Mouse (Mus musculus): ENCODE measurements around the gene Melk. TPM values are rescaled to one million over a fixed set of nuclear protein-coding genes. Genes with fewer than 3 reads are reported as not detected.

The Melk gene
- total RNA-seq, 2 experiments from 2014 or later: 5.0 to 9.0 TPM

GRCm38 (mm10) chr4:44322124-44322523, 21.4 kb downstream of the Melk start:
- no peak for ATAC-seq (replicated peaks; ENCODE audit: low FRiP score, poor library complexity, severe bottlenecking)

- ATAC-seq (replicated peaks; ENCODE audit: low FRiP score, poor library complexity, severe bottlenecking): no peak
These were observed 24.8 kb downstream of the Melk start for GRCm38 (mm10) chr4:44325453-44325852.

- no peak for ATAC-seq (replicated peaks; ENCODE audit: low FRiP score, poor library complexity, severe bottlenecking)
These were observed 26.0 kb downstream of the Melk start for GRCm38 (mm10) chr4:44326721-44327120.

DNA sequence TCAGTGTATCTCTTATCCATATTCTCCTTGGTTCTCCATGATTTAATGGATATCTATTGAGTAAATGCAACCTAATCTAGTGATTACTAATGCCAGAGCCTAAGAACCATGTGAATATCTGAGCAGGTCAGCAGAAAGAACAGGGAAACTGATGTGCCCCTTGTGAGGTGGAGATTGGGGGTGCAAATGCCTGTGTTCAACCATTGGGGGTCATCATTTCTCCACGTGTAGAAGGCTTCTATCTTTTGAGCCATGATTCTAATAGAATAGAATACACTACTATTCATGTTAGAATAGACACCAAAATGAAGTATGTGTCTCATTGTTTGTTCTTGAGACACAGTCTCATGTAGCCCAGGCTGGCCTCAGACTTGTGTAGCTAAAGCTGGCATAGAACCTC, 27.3 kb downstream of the Melk start:
- no peak for ATAC-seq (replicated peaks; ENCODE audit: low FRiP score, poor library complexity, severe bottlenecking)

GRCm38 (mm10) chr4:44335006-44335405, 34.3 kb downstream of the Melk start:
- no peak for ATAC-seq (replicated peaks; ENCODE audit: low FRiP score, poor library complexity, severe bottlenecking)

DNA sequence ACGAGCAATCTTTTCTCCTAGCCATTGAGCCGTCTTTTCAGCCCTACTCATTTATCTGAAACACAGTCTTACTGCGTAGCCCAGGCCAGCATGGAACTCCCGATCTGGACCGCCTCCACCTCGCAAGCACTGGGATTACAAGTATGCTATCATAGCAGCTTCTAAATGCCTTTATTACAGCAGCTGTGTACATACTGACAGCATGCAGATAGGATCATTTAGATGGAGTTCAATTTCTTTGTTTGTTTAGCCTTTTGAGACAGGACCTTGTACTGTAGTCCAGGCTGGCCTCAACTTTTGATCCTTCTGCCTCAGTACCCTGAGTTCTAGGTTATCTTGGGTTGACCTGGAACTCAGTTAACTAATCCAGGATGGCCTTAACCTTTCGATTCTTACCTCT, 61.0 kb downstream of the Melk start:
- ATAC-seq (replicated peaks; ENCODE audit: low FRiP score, poor library complexity, severe bottlenecking): no peak

DNA sequence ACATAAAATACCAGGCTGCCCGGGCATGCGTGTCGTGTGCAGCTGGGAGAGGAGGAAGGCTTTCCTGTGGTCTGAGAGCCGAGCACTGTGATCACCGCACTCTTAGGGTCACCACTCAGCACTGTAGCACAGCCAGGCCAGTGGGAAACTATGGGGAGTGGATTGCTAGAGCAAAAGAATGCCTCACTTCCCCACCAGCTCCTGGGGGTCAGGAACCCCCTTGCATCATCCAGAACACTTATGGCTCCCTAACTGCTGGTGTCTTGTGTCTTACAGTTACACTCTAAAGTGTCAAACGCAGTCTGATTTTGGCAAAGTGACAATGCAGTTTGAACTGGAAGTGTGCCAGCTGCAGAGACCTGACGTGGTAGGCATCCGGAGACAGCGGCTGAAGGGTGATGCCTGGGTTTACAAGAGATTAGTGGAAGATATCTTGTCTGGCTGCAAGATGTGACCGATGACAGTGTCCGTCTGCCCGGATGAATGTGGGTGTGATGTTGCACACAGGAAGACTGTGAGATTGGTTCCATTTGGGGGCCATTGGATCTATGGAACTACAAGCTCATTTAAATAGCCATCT, 62.8 kb downstream of the Melk start:
- no peak for ATAC-seq (replicated peaks; ENCODE audit: low FRiP score, poor library complexity, severe bottlenecking)

GRCm38 (mm10) chr4:44392231-44393216, 91.8 kb downstream of the Melk start:
- ATAC-seq (replicated peaks; ENCODE audit: low FRiP score, poor library complexity, severe bottlenecking): no peak

DNA sequence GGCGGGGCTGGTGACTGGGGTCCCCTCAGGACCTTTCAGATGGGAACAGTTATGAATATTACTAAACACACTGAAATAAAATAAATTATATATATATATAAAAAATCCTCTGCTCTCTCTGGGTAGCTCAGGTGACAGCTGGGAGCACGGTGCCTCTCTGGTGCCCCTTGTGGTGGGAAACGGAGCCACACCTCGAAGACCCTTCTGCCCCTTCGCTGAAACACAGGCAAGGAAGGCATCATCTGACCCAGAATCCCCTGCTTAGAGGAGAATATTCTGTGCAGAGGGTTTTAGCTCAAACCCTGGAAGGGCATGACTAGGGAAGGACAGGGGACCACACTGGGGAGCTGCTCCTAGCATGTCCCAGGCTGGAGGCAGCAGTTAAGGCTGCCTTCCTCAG, 101.9 kb downstream of the Melk start:
- ATAC-seq (replicated peaks; ENCODE audit: low FRiP score, poor library complexity, severe bottlenecking): no peak

DNA sequence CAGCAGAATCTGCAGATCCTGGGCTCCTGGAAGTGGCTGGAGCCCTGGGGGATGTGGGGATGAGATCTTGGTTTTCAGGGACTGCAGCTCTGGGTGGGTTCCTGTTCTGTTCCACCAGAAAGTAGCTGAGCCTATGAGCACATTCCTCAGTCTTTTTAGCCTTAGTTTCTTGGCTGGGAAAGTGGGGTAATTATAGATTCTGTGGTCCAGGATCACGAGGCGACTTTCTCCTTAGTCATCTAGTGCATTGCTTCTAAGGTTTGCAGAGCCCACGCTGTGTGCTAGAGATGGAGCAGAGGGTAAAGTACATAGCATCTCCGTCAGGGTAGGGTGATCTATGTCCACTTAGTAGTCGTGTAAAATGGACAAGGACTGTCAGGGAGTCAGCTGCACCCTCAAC, 103.8 kb downstream of the Melk start:
- ATAC-seq (replicated peaks; ENCODE audit: low FRiP score, poor library complexity, severe bottlenecking): no peak

Other genes starting within 250 kb of the Melk start
- 0.77 and 9.4 TPM in 2 replicates for gene Gne, start 216.7 kb upstream of the Melk start, total RNA-seq (2015; ENCODE audit: low replicate concordance)
- gene Gne, start 216.7 kb upstream of the Melk start, total RNA-seq (2017; ENCODE audit: low replicate concordance): 6.6 and 8.6 TPM in 2 replicates
- gene Rnf38, start 67.1 kb upstream of the Melk start, total RNA-seq (2015; ENCODE audit: low replicate concordance): 46.9 and 57.5 TPM in 2 replicates
- gene Rnf38, start 67.1 kb upstream of the Melk start, total RNA-seq (2017; ENCODE audit: low replicate concordance): 26.5 and 39.2 TPM in 2 replicates